11 mouse cellular contexts compared by ENCODE assay signal in the genomic region with DNA sequence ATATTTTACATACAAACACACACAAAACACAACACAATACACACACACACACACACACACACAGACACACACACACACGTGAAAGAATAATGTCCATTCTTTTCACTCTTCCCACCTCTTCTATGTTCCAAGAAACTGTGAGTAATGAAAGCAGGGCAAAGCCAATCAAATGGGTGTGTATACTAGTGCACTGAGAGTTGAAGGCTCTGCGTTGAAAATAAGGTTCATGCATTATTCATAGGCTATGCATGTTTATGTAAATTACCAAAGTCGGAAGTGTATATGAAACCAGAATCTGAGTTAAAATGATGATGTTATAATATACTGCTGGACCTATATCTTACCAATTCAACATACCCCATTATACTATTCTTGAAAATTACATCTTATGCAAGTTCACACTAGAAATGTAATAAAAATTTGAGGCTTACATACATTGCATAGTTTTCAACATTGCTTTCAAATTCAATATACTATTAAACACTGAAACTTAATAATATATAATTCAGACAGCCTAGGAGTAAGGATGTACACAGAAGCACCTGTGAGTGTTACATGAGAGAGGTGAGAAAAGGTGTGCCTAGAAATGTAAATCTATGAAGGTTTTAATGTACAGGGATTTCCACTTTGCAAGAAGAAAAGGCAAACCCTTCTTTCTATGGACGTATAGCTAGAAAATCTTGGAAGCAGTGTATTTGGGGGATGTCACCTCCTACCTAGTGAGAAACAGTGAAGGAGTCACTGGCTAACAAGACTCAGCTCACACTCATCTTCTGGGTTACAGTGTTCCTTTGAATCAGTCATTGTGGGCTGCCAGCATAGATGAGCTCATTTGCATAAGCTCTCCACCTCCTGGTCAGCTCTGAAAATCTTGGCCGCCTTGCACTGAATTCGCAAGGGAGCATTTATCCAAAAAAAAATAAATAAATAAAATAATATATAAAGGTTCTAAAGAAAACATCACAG.
A peak's percentile ranks its signal among the peaks of the same experiment; 100 is the strongest.
DNase-seq lines count a peak whose midpoint lies in the region; ATAC-seq lines count a peak whose summit lies in the region.
"Had no signal": no experiment of that assay in that cellular context is flagged by ENCODE, and none has a peak within 500 bp of the region (broad histone marks: within the 10 kb centered on the region; RNA-seq: fewer than 3 reads in every experiment).

No protein-coding gene starts in this region.

- no peaks in the 10 kb centered on the region for H3K36me3 ChIP-seq in forebrain, embryonic 11.5 days (ENCODE audit: control insufficient read depth, insufficient read depth, low read length)
- no peaks in the 10 kb centered on the region for H3K36me3 ChIP-seq in forebrain, embryonic 10.5 days (replicated peaks)
- H3K36me3 ChIP-seq in forebrain, embryonic 15.5 days = no peaks in the 10 kb centered on the region
- H3K36me3 ChIP-seq: kidney, embryonic 15.5 days had no signal

- H3K9ac ChIP-seq in forebrain, embryonic 11.5 days (ENCODE audit: low read length) = no peak overlapping the region
- no peak overlapping the region for H3K9ac ChIP-seq in forebrain, embryonic 15.5 days (replicated peaks)
- H3K9ac ChIP-seq: kidney, embryonic 15.5 days had no signal

- peak; percentile 89 for ATAC-seq in forebrain, embryonic 11.5 days (replicated peaks; ENCODE audit: low FRiP score)
- ATAC-seq in forebrain, embryonic 15.5 days (replicated peaks) = peak; percentile 95

- 0 out of 2 replicates have a peak overlapping the region, but pooled peaks have one; percentile 9 for H3K4me2 ChIP-seq in forebrain, embryonic 11.5 days (ENCODE audit: low read depth, low read length, severe bottlenecking)
- H3K4me2 ChIP-seq in forebrain, embryonic 15.5 days (replicated peaks) = peak overlapping the region; percentile 27; the same call in 1 of the 2 replicates
- H3K4me2 ChIP-seq: kidney, embryonic 15.5 days had no signal

- no peaks in the 10 kb centered on the region for H3K27me3 ChIP-seq in forebrain, embryonic 11.5 days (ENCODE audit: control insufficient read depth, insufficient read depth, low read length)
- H3K27me3 ChIP-seq in forebrain, embryonic 10.5 days (ENCODE audit: poor library complexity, severe bottlenecking) = no peaks in the 10 kb centered on the region
- no peaks in the 10 kb centered on the region for H3K27me3 ChIP-seq in forebrain, embryonic 15.5 days
- H3K27me3 ChIP-seq: kidney, embryonic 15.5 days had no signal

- DNase-seq in forebrain, embryonic 11.5 days (ENCODE audit: low spot score) = peak; percentile 47
- DNase-seq in forebrain, embryonic 10.5 days (ENCODE audit: extremely low spot score, low spot score) = no peak
- peak; percentile 15 to 30 for DNase-seq in left cerebral cortex, postnatal 36 days (ENCODE audit: low spot score in 2 of 2)
- DNase-seq in right cerebral cortex, adult 18-20 months = peak; percentile 64
- DNase-seq in yolk sac, embryonic 10.5 days (ENCODE audit: low spot score) = no peak
- no peak for DNase-seq in heart, postnatal 10 days
- no peak for DNase-seq in gastrocnemius, postnatal 36 days
- DNase-seq: liver had no signal

- WGBS in forebrain, embryonic 11.5 days = 37% methylated on average over 6 of the region's 6 CpGs
- 70% methylated on average over 6 of the region's 6 CpGs for WGBS in forebrain, embryonic 10.5 days
- WGBS in forebrain, embryonic 15.5 days = 9% methylated on average over 6 of the region's 6 CpGs

- H3K27ac ChIP-seq in forebrain, embryonic 11.5 days (ENCODE audit: low read depth, low read length) = peak overlapping the region; percentile 65
- no peak overlapping the region for H3K27ac ChIP-seq in forebrain, embryonic 10.5 days
- peak overlapping the region; percentile 89 for H3K27ac ChIP-seq in forebrain, embryonic 15.5 days (replicated peaks)
- H3K27ac ChIP-seq: kidney, embryonic 15.5 days; stomach, postnatal 0 days had no signal

- 0 out of 2 replicates have a peak, but pooled peaks cover 2% of the 10 kb centered on the region for H3K4me1 ChIP-seq in forebrain, embryonic 11.5 days (replicated peaks; ENCODE audit: control insufficient read depth, insufficient read depth, low read length)
- H3K4me1 ChIP-seq in forebrain, embryonic 10.5 days = peaks cover 10% of the 10 kb centered on the region; the same call in 1 of the 2 replicates
- H3K4me1 ChIP-seq in forebrain, embryonic 15.5 days = peaks cover 19% of the 10 kb centered on the region
- H3K4me1 ChIP-seq: kidney, embryonic 15.5 days had no signal

- intact Hi-C loops in left cerebral cortex, postnatal 36 days (cut with DNase I) = no loop called here
- intact Hi-C loops in heart, postnatal 10 days (cut with DNase I) = no loop called here
- intact Hi-C loops in gastrocnemius, postnatal 36 days (cut with DNase I) = no loop called here

- no peak overlapping the region for H3K4me3 ChIP-seq in forebrain, embryonic 11.5 days (ENCODE audit: low read depth, low read length)
- no peak overlapping the region for H3K4me3 ChIP-seq in forebrain, embryonic 10.5 days
- H3K4me3 ChIP-seq in forebrain, embryonic 15.5 days = no peak overlapping the region
- H3K4me3 ChIP-seq: kidney, embryonic 15.5 days had no signal

- H3K9me3 ChIP-seq in forebrain, embryonic 11.5 days (ENCODE audit: control insufficient read depth, low read length) = no peaks in the 10 kb centered on the region
- no peaks in the 10 kb centered on the region for H3K9me3 ChIP-seq in forebrain, embryonic 10.5 days
- no peaks in the 10 kb centered on the region for H3K9me3 ChIP-seq in forebrain, embryonic 15.5 days
- H3K9me3 ChIP-seq: kidney, embryonic 15.5 days had no signal

Comparison
In these comparisons a context has a peak if more than half of its experiments do, and no peak if none do; other contexts are left out.
1. DNase-seq: peak in forebrain, embryonic 11.5 days (single experiment), left cerebral cortex, postnatal 36 days (2 of 2) and right cerebral cortex, adult 18-20 months (single experiment); none in forebrain, embryonic 10.5 days (single experiment), yolk sac, embryonic 10.5 days (single experiment), heart, postnatal 10 days (0 of 2) and gastrocnemius, postnatal 36 days (0 of 2).